Mouse (Mus musculus) spleen, postnatal 4 days (tissue): ENCODE data around the gene Irak1bp1.

Experiments
- DNase-seq, 2 experiments: peaks; one replicate each; pipeline ENCODE4 v3.0.0; 2022; ENCODE audit warnings: low spot score in 2 of 2

The Irak1bp1 gene

GRCm38 (mm10) chr9:82829007-82829689 lies at the start of gene Irak1bp1:
TSS of gene Irak1bp1 (plus strand) at chr9:82829540.
- DNase-seq, result no peak

GRCm38 (mm10) chr9:82788375-82788774 lies 41.0 kb upstream of the Irak1bp1 start:
- no peak for DNase-seq

GRCm38 (mm10) chr9:82800360-82800759 lies 29.0 kb upstream of the Irak1bp1 start:
- no peak for DNase-seq

- no peak for DNase-seq
These were observed 22.2 kb upstream of the Irak1bp1 start for GRCm38 (mm10) chr9:82807129-82807528.

GRCm38 (mm10) chr9:82807635-82808034 lies 21.7 kb upstream of the Irak1bp1 start:
- DNase-seq, result no peak

GRCm38 (mm10) chr9:82812172-82812963 lies 17.0 kb upstream of the Irak1bp1 start:
- DNase-seq, result no peak

GRCm38 (mm10) chr9:82814536-82814935 lies 14.8 kb upstream of the Irak1bp1 start:
- DNase-seq, result no peak

GRCm38 (mm10) chr9:82815257-82815785 lies 14.0 kb upstream of the Irak1bp1 start:
- DNase-seq, result no peak

- no peak for DNase-seq
These were observed 2.9 kb upstream of the Irak1bp1 start for GRCm38 (mm10) chr9:82826426-82826825.

GRCm38 (mm10) chr9:82829693-82830430 lies 522 bp downstream of the Irak1bp1 start:
- peak; percentile 75 to 87 for DNase-seq

- DNase-seq, result no peak
These were observed 2.6 kb downstream of the Irak1bp1 start for GRCm38 (mm10) chr9:82831891-82832290.

- no peak for DNase-seq
These were observed 6.6 kb downstream of the Irak1bp1 start for GRCm38 (mm10) chr9:82835921-82836320.

- DNase-seq, result no peak
These were observed 13.3 kb downstream of the Irak1bp1 start for GRCm38 (mm10) chr9:82842671-82843070.

- no peak for DNase-seq
These were observed 24.7 kb downstream of the Irak1bp1 start for GRCm38 (mm10) chr9:82854040-82854439.

- DNase-seq, result no peak
These were observed 25.8 kb downstream of the Irak1bp1 start for GRCm38 (mm10) chr9:82854973-82855614.

GRCm38 (mm10) chr9:82856241-82856640 lies 26.9 kb downstream of the Irak1bp1 start:
- DNase-seq, result no peak

- DNase-seq, result no peak
These were observed 31.5 kb downstream of the Irak1bp1 start for GRCm38 (mm10) chr9:82860805-82861204.

- no peak for DNase-seq
These were observed 32.0 kb downstream of the Irak1bp1 start for GRCm38 (mm10) chr9:82861316-82861715.

GRCm38 (mm10) chr9:82861775-82862430 lies 32.6 kb downstream of the Irak1bp1 start:
- DNase-seq, result no peak

GRCm38 (mm10) chr9:82866121-82866520 lies 36.8 kb downstream of the Irak1bp1 start:
- DNase-seq, result no peak

GRCm38 (mm10) chr9:82867698-82868097 lies 38.4 kb downstream of the Irak1bp1 start:
- no peak for DNase-seq
